Mouse (Mus musculus) regulatory T cell (primary cell): ENCODE measurements around the gene Gpr61.

ENCODE experiments used
- in situ Hi-C: fragments of 300-600 bp; cut with MboI, MseI; formaldehyde crosslinking; loops from one replicate; pipeline ENCODE4 v1.15.1; 2025; ENCODE audit warnings: high pct_unique_total_duplicates

Gene Gpr61

GRCm38 (mm10) chr3:108154656-108155055 lies at the start of gene Gpr61:
TSS of gene Gpr61 (minus strand) at chr3:108154882.
- in situ Hi-C loops: loop anchor here (5.0 to 10.0 kb wide), 2 partner anchors 87 to 230 kb away; no protein-coding TSS in a partner anchor

DNA sequence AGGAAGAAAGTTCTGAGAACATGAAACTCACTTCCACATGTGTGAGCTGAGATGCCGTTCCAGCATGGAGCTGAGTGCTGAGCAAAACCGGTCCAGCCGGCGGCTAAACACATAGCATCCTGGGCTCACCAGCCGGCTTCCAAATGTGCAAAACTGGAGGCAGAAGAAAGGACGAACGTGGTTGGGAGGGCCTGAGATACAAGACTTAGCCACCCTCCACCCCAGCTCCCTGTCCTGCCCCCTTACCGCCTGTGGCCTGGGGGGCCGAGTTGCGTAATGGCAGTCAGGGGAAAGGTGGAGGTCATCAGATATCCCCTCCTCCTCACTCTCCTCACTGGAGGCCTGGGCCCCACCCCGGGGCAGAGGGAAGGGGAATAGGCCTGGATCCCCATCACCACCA lies 49.8 kb upstream of the Gpr61 start:
- in situ Hi-C loops: no loop called here

- in situ Hi-C loops: no loop called here
These were observed 49.1 kb upstream of the Gpr61 start for GRCm38 (mm10) chr3:108203621-108204325.

DNA sequence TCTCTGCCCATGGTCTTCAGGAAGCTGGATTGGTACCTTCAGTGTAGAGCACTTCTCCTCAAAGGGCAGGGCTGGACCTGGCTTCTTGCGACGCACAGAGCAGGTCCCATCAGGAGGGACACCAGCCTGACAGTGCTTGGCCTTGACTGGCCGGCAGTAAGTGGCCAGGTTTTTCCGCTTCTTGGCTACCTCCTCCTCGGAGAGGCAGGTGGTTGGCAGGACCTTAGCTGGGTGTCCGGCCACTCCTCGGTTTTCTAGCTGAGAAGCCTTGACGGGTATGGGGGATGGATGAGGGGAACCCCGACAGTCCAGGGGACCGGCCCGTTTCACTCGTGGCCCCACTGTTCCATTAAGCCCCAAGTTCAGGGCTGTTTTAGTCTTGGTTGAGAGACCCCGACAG lies 48.5 kb upstream of the Gpr61 start:
- in situ Hi-C loops: no loop called here

GRCm38 (mm10) chr3:108202506-108202905 lies 47.8 kb upstream of the Gpr61 start:
- in situ Hi-C loops: no loop called here

DNA sequence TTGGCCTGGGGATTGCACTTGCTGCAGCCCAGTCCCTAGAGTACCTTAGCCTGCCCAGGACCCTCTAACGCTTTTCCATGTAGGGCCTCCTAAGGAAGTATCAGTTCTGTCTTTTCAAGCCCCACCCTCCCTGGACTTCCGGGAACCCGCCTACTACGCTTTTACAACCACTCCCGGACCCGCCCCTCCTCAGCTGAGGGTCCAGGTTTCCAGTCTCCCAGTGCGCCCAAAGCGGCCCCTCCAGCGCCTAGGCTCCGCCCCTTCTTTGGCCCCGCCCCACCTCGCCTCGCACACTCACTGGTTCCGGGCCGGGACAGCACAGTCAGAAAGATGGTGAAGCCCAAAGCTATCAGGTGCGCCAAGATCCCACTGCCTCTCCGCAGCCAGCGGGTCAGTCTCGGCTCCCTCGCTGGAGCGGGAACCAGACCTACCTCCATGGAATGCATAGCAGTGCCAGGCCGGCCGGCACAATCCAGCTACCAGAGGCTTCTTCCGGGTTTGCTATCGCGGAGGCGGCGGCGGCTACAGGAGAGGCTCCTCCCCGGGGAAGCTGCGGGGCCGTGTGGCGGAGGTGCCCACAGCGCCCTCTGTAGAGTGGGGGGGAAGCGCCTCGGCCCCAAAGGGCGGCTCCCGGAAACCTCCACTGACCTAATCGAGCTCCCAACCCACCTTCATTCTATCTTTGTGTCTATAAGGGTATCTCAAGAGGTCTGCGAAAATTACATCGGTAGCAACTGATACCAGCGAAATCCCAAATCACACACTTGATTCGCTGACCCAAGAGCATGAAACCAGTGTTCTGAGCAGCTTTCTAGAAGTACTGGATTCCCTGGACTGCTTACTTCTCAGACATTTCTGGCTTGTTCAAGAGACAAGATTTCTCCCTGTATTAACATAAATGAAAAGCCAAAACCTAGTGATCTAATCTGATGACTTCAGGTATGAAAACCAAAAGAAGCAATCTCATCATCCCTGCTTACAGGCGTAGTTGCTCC lies 45.9 kb upstream of the Gpr61 start, which contains the start of gene Cyb561d1:
Cyb561d1 (minus strand) TSS at position 884 of the 995 bp plus-strand sequence.
- in situ Hi-C loops: no loop called here

- in situ Hi-C loops: no loop called here
These were observed 44.5 kb upstream of the Gpr61 start for GRCm38 (mm10) chr3:108199231-108199630.

- in situ Hi-C loops: no loop called here
These were observed 42.4 kb upstream of the Gpr61 start for GRCm38 (mm10) chr3:108197066-108197497.

DNA sequence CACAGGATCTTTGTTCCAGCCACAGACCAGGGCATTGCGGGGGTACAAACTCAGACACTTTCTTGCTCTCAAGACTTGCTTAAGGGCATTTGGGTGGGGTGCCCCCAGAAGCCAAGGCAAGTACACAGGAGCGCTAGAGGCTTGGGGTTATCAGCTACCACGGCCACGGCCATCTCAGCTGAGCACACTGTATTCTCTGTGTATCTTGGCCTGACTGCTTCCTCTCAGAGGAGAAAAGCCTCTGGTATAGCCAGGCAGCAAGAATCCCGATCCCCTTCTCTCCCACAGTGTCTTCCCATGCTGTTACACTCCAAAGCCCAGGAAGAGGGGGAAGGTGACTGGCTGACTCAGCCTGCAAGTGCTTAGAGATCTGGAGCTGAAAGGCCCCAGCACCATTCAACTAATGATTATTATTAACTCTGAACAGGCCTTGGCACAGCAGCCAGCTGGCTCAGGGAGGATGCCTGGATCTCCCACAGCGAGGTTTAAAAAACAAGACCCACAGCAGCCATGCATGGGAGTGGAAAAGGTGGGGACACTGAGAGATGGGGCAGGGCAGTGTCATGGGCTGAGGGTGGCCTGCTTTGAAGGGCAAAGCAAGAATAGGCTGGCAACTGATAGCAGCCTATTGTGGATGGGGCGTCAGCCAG lies 41.4 kb upstream of the Gpr61 start:
- in situ Hi-C loops: no loop called here

DNA sequence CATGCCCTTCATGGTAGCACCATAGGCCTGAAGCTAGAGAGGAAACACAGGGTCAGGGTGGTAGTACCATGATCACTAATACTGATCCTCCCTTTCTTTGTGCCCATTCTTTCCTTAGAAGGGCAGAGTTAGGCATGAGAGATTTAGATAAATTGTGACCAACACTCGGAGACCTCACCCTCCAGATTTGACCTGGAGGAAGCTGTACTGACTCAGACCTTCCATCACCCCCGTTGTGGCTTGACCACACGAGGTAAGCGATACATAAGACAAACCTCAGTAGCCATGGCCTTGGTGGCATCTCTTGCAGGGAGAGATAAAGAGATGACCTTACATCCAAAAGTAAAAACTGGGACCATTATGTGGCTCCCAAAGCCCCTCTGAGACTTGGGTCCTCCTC lies 40.6 kb upstream of the Gpr61 start:
- in situ Hi-C loops: no loop called here

GRCm38 (mm10) chr3:108193686-108194085 lies 39.0 kb upstream of the Gpr61 start:
- in situ Hi-C loops: no loop called here

GRCm38 (mm10) chr3:108189897-108190296 lies 35.2 kb upstream of the Gpr61 start:
- in situ Hi-C loops: no loop called here

GRCm38 (mm10) chr3:108188716-108189490 lies 34.2 kb upstream of the Gpr61 start:
- in situ Hi-C loops: no loop called here

GRCm38 (mm10) chr3:108187111-108187795 lies 32.6 kb upstream of the Gpr61 start:
- in situ Hi-C loops: no loop called here

- in situ Hi-C loops: no loop called here
These were observed 31.7 kb upstream of the Gpr61 start, which contains the start of gene Amigo1 for GRCm38 (mm10) chr3:108186098-108187047. TSS of gene Amigo1 (plus strand) at chr3:108186335.

GRCm38 (mm10) chr3:108185460-108186097 lies 30.9 kb upstream of the Gpr61 start:
- in situ Hi-C loops: no loop called here

DNA sequence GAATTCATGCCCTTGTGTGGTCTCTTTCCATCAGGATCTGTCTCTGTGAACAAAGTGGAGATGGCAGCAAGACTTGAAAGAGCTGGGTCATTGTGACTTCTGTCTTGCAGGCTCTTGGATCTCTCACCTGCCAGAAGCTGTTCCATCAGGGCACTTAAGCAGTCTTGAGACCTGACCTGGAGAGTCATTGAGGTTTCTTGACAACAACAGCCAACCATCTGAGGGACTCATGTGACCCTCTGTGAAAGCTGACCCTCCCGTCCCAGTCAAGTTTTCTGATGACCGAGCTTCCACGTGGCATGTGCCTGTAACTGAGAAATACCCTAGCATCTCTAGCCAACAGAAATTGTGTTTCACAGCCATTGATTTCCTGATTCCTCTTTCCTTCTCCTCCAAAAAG lies 30.1 kb upstream of the Gpr61 start:
- in situ Hi-C loops: no loop called here

DNA sequence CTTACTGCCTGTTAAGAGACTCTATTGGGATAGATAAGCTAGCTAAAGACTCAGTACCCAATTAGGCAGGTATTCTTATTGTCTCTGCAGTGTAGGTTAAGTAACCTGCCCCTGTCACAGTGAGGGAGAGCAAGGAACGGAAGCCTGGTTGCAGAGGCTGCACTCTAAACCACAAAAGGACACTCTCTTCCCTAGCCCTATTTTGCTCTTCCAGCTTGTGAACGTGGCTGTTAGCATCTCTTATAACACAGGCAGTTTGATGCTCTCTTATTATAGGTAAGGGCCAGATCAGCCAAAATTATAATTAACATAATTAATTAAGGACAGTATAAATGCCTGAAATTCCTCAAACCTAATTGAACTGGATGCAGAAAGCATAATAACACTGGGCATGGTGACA lies 25.8 kb upstream of the Gpr61 start:
- in situ Hi-C loops: no loop called here
